Mouse (Mus musculus): ENCODE results near the gene Smarce1.
"Not testable (repeated sequence)": the region's sequence is repeated elsewhere in the genome, so short reads cannot be mapped to it uniquely, and the experiment has no call there.

The Smarce1 gene

GRCm38 (mm10) chr11:99230261-99231048 is at the start of gene Smarce1:
Gene Smarce1, minus strand, starts transcription at chr11:99231017.
- DNase-seq = peak; percentile 87 to 88

DNA sequence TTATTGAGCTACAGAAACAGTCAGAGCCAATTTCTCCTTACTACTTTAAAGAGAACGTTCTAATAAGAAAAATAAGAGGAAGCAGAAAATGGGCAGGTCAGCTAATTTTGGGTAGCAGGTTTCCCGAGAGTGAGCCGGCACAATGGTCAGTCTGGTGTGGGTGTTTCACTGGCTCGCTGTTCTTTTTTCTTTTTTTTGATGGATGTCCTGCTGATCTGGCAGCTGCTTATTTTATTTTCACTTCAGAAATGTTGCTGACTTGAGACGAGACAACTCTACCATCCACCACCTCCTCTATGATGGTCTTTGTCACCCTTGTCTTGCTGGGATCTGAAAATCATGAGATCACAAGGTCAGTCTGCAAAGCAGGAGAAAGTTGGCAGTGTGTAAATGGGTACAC is 49.2 kb upstream of the Smarce1 start:
- DNase-seq = peak in 1 of 2 experiments; percentile 41

GRCm38 (mm10) chr11:99276786-99277185 is 46.0 kb upstream of the Smarce1 start:
- no peak for DNase-seq

DNA sequence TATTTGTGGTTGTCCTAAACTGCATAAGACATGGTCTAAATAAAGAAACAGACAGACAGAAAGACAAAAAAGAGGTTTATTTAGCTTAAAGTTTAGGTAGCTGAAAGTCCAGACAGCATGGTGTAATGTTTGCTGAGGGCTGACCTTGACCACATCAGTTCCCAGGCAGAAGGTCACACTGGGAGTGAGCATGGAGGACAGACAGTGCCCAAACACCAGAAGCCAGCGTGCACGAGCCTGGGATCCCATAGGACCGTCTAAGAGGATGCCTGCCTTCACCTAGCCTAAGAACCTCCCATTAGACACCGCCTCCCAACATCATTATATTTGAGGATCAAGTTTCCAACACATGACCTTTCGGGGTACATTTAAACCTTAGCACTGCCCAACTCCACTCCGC is 44.8 kb upstream of the Smarce1 start:
- DNase-seq = no peak

- DNase-seq = no peak
Measured at GRCm38 (mm10) chr11:99272721-99273120, 41.9 kb upstream of the Smarce1 start.

DNA sequence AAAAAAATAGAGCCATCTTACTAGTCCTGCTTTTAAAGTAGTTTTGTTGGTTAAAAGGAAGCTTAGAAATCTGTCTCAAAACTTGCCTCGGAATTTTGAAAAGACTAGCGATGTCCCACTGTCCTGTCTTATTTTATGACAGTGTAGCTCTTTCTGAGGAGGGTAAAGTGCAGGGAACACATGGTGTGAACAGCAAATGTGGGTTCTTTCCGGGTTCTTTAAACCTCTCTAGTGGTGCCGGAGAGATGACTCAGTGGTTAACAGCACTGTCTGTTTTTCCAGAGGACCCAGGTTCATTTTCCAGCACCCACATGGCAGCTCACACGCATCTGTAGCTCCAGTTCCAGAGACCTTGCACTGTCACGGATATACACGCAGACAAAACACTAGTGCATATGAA is 38.4 kb upstream of the Smarce1 start:
- DNase-seq = no peak

GRCm38 (mm10) chr11:99265796-99266195 is 35.0 kb upstream of the Smarce1 start:
- DNase-seq = no peak

GRCm38 (mm10) chr11:99265220-99265619 is 34.4 kb upstream of the Smarce1 start:
- peak; percentile 44 to 66 for DNase-seq

DNA sequence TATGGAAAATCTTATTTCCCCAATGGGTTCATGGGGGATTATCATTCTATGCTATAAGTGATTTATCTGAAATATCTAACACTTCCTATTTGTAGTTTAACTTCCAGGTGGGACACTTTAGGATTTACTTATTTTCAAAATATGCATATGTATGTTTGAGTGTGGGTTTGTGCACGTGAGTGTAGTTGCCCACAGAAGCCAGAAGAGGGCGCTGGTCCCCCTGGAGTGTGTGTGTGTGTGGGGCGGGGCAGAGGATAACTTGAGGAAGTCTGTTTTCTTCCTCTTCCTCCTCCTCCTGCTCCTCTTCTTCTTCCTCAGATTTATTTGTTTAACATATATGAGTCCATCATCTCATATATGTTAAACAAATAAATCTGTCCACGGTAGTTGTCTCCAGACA is 25.4 kb upstream of the Smarce1 start:
- no peak for DNase-seq

- no peak for DNase-seq
Measured at GRCm38 (mm10) chr11:99255316-99255715, 24.5 kb upstream of the Smarce1 start.

- no peak for DNase-seq
Measured at GRCm38 (mm10) chr11:99253893-99254292, 23.1 kb upstream of the Smarce1 start.

DNA sequence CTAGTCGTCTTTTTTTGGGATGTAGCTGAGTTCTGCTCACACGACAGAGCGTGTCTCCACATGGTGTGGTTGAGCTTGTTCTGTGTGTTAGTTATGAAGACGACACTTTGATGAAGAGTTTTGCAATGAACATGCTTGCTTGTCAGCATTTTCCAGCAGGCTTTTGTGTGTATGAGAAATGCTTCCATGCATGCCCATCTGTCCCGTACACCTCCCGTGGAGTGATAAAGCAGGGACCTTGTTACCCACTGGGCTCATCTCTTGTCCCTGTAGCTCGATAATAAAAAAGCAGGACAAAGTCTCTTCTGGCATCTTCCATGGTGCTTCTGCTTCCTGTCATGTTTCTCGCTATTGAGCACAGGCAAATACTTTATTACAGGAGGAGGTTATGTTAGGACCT is 21.9 kb upstream of the Smarce1 start:
- no peak for DNase-seq

DNA sequence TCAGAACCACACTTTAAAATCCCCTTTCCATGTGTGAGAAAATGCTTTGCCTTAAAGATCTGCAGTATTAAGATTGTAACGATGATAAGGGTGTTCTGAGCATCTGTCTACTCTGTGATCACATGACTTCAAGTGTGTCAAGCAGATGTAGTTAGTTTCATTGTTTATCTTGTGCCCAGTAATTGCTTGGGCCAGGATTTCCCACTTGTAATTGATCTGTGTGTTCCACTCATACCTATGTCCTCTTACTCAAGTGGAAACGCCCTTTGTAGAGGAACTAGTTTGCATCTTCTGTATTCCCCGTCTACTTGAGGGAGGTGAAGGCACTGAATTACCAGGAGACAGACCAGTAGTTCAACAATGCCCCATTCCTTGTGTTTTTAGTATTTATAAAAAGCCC is 19.8 kb upstream of the Smarce1 start:
- no peak for DNase-seq

DNA sequence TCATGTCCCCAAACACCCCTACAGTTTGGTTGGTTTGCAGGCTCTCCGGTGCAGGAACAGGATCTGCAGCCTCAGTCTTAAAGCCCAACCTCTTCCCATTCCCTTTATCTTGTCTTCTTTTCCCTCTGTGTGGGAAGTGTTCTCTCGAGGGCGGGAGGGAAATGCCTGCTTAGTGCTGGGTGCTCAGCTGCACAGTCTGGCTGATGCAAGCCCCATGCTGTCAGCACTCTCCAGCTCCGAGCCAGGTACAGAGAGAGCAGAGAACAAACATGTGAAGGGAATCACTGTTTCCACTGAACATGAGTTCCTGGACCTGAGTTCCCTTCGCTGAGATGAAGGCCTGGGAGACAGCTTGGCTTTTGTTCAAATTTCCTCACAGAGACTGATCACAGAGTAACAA is 19.4 kb upstream of the Smarce1 start:
- DNase-seq = no peak

DNA sequence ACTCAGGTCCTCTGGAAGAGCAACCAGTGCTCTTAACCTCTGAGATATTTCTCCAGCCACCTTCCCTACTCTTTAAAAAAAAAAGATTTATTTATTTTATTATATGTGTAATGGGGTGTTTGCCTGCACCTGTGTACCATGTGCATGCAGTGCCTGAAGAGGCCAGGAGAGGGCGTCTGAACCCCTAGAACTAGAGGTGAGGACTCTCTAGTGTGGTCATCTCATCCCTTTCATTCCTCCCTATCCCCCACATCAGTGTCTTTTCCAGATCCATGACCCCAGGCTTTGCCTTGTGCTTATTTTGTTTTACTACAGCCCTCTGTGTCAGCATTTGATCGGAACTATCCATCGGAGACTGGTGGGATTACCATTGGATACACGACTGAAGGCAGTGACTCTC is 18.3 kb upstream of the Smarce1 start:
- peak; percentile 68 to 86 for DNase-seq

DNA sequence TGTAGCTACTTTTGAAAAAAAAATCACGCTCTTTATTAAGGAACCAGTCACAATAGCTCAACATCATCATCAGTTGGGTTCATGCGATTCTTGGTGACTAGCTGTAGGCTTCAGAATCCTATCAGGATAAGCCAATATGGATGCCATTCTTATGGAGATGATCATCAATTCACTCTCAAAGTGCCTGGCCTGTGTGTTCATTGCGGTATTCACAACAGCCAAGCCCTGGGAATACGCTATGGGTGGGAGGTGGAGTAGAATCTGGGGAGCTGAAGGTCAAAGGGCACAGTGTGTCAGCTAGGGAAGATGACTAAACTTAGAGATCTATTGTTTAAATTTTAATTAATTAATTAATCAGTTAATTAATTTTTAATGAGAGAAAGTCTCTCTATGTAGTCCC is 17.1 kb upstream of the Smarce1 start:
- no peak for DNase-seq

- not testable (repeated sequence) for DNase-seq
Measured at GRCm38 (mm10) chr11:99244519-99244918, 13.7 kb upstream of the Smarce1 start.

DNA sequence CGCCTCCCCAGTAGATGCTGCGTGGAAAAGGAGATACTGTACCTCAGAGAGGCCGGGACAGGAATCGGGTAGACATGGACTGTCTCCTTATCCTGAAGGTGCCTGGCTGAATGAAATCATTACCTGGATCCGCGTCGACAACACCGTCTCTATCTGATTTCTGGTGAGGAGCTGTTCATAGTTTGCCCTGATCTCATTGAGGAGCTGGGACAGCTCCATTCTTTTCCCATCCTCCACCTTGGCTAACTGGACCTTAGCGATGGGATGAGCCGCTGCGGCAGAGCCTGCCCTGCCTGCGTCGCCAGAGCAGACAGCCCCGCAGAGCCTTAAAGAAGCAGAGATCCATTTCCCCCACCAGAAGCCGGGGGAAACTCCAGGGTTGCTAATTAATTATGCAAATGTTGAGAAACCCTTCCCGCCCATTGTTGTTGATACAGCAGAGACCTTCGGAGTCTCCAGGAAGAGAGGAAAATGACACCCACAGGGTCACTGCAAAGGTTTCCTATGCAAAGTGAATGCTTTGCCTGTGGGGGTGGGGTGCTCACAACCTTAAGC is 13.1 kb upstream of the Smarce1 start, which contains the start of gene Krt222:
TSS of gene Krt222 (minus strand) at position 266 of the 555 bp plus-strand sequence.
- peak; percentile 73 to 75 for DNase-seq

GRCm38 (mm10) chr11:99243200-99243819 is 12.5 kb upstream of the Smarce1 start:
- no peak for DNase-seq

DNA sequence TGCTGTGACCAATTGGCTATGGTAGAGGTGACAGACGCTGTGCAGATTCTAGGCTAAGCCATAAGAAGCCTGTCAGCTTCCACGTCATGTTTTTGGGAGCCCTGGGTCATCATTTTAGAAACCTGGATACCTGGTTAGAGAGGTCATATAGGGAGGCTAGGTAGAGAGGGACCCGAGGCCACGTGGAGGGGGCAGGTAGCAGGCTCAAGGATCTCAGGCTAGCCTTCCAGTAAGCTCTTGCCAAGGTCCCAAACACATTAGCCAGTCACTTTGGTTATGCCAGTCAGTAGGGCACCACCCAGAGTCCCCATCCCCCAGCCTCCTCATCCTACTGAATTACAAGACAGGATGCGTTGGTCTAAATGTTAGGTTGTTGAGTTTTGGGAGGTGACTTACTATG is 11.2 kb upstream of the Smarce1 start:
- no peak for DNase-seq

DNA sequence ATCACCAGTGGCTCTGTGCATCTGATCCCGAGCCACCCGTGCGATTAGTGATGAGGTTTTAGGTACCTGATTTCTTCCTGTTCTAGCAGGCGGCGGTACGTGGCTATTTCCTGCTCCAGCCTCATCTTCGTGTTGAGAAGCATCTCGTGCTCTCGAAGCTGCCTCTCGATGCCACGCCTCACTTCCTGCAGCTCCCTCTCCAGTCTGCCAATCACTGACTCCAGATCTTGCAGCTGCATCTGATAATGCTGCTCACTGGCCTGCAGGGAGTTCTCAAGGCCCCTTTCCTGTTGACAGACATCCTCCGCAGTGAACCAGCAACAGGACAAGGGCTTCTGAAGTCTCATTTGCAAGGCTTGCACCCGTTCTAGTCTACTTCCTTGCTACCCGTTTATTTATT is 7.7 kb upstream of the Smarce1 start:
- no peak for DNase-seq

DNA sequence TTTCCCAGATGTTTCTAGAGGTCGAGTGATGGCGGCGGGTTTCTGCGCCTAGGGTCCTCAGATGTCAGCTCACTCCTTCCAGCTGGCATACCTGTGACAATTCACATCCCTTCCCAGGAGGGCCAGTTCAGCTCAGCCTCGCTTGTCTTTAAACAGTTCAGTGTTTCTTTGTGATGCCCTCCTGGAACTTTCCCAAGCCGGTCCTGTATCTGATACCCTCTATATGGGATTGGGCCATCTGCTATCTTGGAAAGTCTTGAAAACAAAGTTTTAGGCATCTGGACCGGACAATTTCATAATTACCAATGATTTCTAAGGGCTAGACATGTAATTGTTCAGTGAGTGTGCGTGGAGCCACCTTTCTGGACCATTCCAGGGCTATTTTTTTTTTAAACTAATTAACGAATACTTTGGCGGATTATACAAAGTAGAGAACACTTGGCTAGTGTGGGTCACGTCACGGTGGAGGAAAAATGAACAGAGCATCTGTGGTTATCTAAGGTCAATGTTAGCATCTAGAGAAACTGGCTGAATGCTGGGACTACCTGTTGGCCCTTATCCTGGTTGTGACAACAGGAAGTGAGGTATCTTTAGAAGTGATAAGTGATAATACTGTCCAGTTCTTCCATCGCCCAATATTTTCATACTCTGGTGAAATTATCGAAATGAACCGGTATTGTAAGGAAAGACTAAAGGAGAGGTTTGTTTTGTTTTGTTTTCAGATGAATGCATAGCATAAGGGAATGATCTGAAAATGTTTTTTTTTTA is 416 bp upstream of the Smarce1 start:
- DNase-seq = peak in 1 of 2 experiments; percentile 50

DNA sequence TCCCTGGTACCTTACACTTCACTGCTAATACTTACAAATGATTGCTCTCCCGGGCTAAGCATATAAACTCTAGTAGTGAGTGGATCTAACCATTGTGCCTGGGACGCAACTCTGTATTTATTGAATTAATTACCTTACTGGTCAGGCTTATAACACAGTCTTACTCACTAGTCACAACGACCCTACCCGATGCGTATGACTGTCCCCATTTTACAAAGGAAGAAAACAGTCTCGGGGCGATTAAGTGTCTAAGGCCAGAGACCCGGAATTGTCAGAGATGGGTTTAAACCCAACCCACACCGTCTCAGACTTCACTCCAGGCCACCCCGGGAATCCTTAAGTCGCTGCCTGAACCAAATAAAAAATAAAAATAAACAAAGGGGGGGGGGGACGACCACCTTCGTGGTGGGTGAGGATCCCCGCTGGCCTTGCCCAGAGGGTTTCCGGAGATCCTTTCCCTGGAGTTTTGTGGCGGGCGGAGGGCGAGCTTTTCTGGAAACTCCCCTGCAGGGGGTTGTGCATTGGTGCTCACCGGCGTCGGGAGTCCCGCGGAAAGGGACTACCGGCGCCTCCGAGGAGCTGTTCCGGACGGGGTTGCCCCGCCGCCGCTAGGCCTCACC is 1.1 kb downstream of the Smarce1 start:
- no peak for DNase-seq
